Mouse (Mus musculus) hindbrain, embryonic 14.5 days (tissue): ENCODE results near the gene Spindoc. TPM values are rescaled to one million over a fixed set of nuclear protein-coding genes. Genes with fewer than 3 reads are reported as not detected.
A peak's percentile ranks its signal among the peaks of the same experiment; 100 is the strongest.

ENCODE experiments used
- ATAC-seq: fragments of 200-750 bp; cut with Nextera tagmentation; 2 replicates; pipeline ENCODE4 v1.8.0; 2017; ENCODE audit warnings: moderate number of reproducible peaks, mild to moderate bottlenecking, moderate TSS enrichment, moderate library complexity; ENCODE audit not compliant: low FRiP score
- DNase-seq: peaks from one replicate; pipeline ENCODE4 v3.0.0-alpha.2; 2015; ENCODE audit warnings: low spot score
- H3K27ac ChIP-seq: fragments of 300-500 bp; sonication (generic); 2 replicates; pipeline ENCODE4 v1.5.1; 2014; ENCODE audit warnings: mild to moderate bottlenecking, moderate library complexity
- H3K27me3 ChIP-seq: fragments of 300-500 bp; sonication (generic); 2 replicates; pipeline ENCODE4 v1.6.1; 2014; ENCODE audit warnings: mild to moderate bottlenecking, low read length, mixed read lengths; ENCODE audit not compliant: control insufficient read depth, insufficient read depth
- H3K36me3 ChIP-seq: fragments of 300-500 bp; sonication (generic); replicated peaks from 2 replicates; pipeline ENCODE4 v1.6.1; 2014; ENCODE audit not compliant: control insufficient read depth, insufficient read depth
- H3K4me1 ChIP-seq: fragments of 300-500 bp; sonication (generic); replicated peaks from 2 replicates; pipeline ENCODE4 v1.6.1; 2014; ENCODE audit warnings: antibody characterized with exemption, low read length, mixed read lengths; ENCODE audit not compliant: control insufficient read depth, insufficient read depth
- H3K4me2 ChIP-seq: fragments of 300-500 bp; sonication (generic); replicated peaks from 2 replicates; pipeline ENCODE4 v1.6.1; 2014; ENCODE audit warnings: mild to moderate bottlenecking, moderate library complexity
- H3K4me3 ChIP-seq: fragments of 300-500 bp; sonication (generic); replicated peaks from 2 replicates; pipeline ENCODE4 v1.5.1; 2014; ENCODE audit warnings: mild to moderate bottlenecking, low read length
- H3K9ac ChIP-seq: fragments of 300-500 bp; sonication (generic); 2 replicates; pipeline ENCODE4 v1.6.1; 2014
- H3K9me3 ChIP-seq: fragments of 300-500 bp; sonication (generic); 2 replicates; pipeline ENCODE4 v1.6.1; 2016; ENCODE audit warnings: low read length; ENCODE audit not compliant: control insufficient read depth
- WGBS: fragments of 180-500 bp; shearing (Covaris S2); extraction: QIAGEN DNeasy Blood & Tissue Kit; methylation state at CpG from one replicate; pipeline ENCODE4 v1.1.7; 2014; 5-methylcytosine and 5-hydroxymethylcytosine counted together
- polyA plus RNA-seq: library from polyadenylated mRNA; unstranded; fragments of >200 nt; fragmentation: Nextera tagmentation; extraction: Ambion mirVana; gene quantifications from 2 replicates; pipeline ENCODE4 v1.2.1, GENCODE M21; 2014

Gene Spindoc
- 21.8 and 25.8 TPM in 2 replicates for polyA plus RNA-seq

DNA sequence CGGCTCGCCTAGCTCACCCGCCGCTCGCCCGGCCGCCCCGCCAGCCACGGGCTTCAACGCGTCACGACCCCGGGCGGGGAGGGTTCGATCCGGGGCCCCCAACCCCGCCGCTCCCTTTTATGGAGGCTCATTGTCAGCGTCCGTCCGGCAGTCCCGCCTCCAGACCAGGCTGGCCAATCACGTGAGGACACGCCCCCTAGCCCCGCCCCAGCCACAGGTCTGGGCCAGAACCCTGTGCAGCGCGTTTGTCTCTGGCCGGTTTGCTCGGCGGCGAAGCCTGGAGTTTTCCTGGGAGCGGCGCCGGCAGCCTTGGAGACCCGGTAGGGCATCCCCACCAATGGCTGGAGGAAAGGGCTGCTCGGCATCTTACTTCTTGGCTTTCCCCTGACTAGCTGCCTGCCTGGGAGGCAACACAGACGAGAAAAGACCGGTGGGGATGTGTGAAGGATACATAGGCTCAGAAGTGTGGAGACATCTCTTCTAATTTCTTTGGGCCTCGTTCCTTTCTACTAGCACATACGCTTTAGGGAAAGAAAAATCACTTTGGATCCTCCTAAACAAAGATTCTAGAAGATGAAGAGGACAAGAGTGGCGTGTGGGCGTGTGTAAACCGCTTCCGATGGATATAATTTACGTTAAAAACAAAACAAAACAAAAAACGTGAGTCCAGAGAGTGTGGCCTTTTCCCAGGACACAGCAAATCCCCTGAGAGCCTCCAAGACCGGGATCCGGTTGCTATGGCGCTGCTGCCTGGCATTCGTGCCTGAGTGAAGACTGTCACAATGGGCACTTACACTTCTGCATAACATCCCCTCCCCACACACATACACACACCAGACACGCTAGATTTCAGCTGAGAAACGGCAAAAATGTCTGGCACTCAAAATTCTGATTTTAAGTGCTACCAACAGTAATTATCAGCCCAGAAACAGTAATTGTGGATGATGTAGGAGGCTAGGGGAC is at the start of gene Spindoc:
TSS of gene Spindoc (minus strand) at position 92 of the 963 bp plus-strand sequence.
- DNase-seq (peak; percentile 96), ATAC-seq (peak; percentile 98)
- Histone ChIP-seq H3K27me3 (no peaks in the 10 kb centered on the region), H3K9ac (peak within 1 kb of the TSS; percentile 94), H3K4me2 (peak within 1 kb of the TSS; percentile 84), H3K27ac (peak within 1 kb of the TSS; percentile 92), H3K36me3 (no peaks in the 10 kb centered on the region), H3K4me3 (peak within 1 kb of the TSS; percentile 85), H3K9me3 (no peaks in the 10 kb centered on the region), H3K4me1 (peaks cover 35% of the 10 kb centered on the region)
- under 1% methylated on average over 50 of the region's 52 CpGs for WGBS

- Histone ChIP-seq H3K9me3 (no peaks in the 10 kb centered on the region), H3K4me1 (peaks cover 39% of the 10 kb centered on the region), H3K4me3 (no peak overlapping the region), H3K27me3 (no peaks in the 10 kb centered on the region), H3K27ac (no peak overlapping the region), H3K4me2 (0 out of 2 replicates have a peak overlapping the region, but pooled peaks have one; percentile 90), H3K36me3 (peaks cover 83% of the 10 kb centered on the region), H3K9ac (no peak overlapping the region)
- DNase-seq (no peak), ATAC-seq (no peak)
- 49% methylated on average over 3 of the region's 3 CpGs for WGBS
Observed at GRCm38 (mm10) chr19:7425398-7425775, 42.6 kb upstream of the Spindoc start.

- peak overlapping the region; percentile 100 for H3K9ac ChIP-seq
- 48% methylated on average over 8 of the region's 8 CpGs for WGBS
- no peaks in the 10 kb centered on the region for H3K27me3 ChIP-seq
- H3K4me3 ChIP-seq: no peak overlapping the region; the same call in 1 of the 2 replicates
- H3K27ac ChIP-seq: peak overlapping the region; percentile 1; the same call in 1 of the 2 replicates
- H3K36me3 ChIP-seq: peaks cover 85% of the 10 kb centered on the region
- H3K4me1 ChIP-seq: peaks cover 45% of the 10 kb centered on the region
- H3K4me2 ChIP-seq: peak overlapping the region; percentile 90
- DNase-seq (no peak), ATAC-seq (no peak)
- no peaks in the 10 kb centered on the region for H3K9me3 ChIP-seq
Observed at GRCm38 (mm10) chr19:7424590-7425397, 42.0 kb upstream of the Spindoc start.

DNA sequence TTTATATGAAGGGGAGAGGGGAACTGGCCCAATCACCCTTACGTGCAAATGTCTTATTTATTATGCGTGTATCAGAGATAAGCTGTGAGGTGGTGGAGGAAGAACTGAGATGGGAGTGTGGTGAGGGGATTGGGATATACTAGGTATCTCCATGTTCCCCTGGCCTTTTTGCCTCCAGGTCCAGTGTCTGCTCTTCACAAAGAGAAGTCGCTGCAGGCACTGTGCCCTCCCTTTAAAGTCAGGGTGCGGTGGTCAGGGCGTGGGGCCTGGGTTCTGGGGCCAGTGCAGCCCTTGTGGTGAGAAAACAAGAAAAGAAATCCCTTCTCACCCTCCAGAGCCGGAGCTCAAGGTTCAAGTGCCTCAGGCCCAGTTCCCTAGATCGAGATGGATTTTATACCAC is 41.3 kb upstream of the Spindoc start:
- DNase-seq (no peak), ATAC-seq (no peak)
- Histone ChIP-seq H3K36me3 (peaks cover 79% of the 10 kb centered on the region), H3K4me3 (peak overlapping the region; percentile 36), H3K9me3 (no peaks in the 10 kb centered on the region), H3K27ac (peak overlapping the region; percentile 92; the same call in 1 of the 2 replicates), H3K4me1 (peaks cover 52% of the 10 kb centered on the region), H3K27me3 (no peaks in the 10 kb centered on the region), H3K4me2 (peak overlapping the region; percentile 90), H3K9ac (peak overlapping the region; percentile 100)
- 48% methylated on average over 7 of the region's 7 CpGs for WGBS

DNA sequence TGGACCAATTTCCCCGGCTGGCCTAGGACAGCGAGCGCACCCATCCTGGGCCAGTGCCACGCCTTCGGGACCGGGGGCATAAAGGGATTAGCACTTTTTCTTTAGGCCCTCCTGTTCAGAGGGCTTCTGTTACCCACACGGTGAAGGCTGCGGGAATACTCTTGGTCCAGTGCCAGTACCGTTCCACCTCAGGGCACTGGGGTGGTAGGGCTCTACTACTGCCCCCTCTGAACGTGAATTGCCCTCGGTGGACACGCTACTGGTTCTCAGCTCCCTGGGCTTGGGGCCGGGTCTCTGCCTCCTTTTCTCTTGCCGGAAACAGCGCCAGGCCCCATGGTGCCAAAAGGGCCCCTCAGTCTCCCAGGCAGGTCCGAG is 40.8 kb upstream of the Spindoc start:
- ATAC-seq (no peak; the same call in 1 of the 2 replicates), DNase-seq (no peak)
- Histone ChIP-seq H3K36me3 (peaks cover 74% of the 10 kb centered on the region), H3K4me3 (peak overlapping the region; percentile 36), H3K9me3 (no peaks in the 10 kb centered on the region), H3K4me2 (peak overlapping the region; percentile 90), H3K27ac (peak overlapping the region; percentile 92), H3K9ac (peak overlapping the region; percentile 100), H3K27me3 (no peaks in the 10 kb centered on the region), H3K4me1 (peaks cover 55% of the 10 kb centered on the region)
- 11% methylated on average over 16 of the region's 16 CpGs for WGBS

DNA sequence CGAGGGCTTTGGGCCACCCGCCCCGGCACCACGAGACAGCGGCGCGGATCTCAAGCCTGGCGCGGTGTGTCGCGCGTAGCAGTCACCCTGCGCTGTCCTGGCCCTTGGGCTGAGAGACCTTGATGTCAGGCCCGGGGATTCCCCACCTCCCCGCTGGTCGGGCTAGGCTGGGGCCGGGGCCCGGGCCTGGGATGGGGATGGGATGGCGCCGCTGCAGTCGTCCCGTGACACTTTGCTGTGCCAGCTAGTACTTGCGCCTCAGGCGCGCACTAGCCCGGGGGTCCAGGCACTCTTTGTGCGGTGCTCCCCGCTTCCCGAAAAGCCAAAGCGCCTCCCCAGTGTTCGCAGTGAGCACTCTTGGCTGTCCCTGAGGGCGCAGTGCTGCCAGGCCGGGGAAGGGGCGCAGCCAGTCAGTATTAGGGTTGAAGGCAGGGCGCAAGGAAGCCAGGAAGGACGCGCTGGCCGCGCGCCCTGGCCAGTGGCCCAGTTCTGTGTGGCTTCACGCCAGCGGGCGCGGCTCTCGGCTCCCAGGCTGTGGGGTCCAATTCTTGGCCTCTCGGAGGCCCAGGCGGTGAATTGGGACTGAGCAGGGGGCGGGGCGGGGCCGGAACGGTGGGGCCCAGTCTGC is 40.3 kb upstream of the Spindoc start:
- H3K9me3 ChIP-seq: no peaks in the 10 kb centered on the region
- peak overlapping the region; percentile 100 for H3K9ac ChIP-seq
- H3K4me3 ChIP-seq: peak overlapping the region; percentile 36
- DNase-seq (peak; percentile 79), ATAC-seq (peak; percentile 76)
- H3K4me2 ChIP-seq: peak overlapping the region; percentile 90
- H3K27me3 ChIP-seq: no peaks in the 10 kb centered on the region
- peaks cover 55% of the 10 kb centered on the region for H3K4me1 ChIP-seq
- WGBS: 6% methylated on average over 51 of the region's 51 CpGs
- peaks cover 69% of the 10 kb centered on the region for H3K36me3 ChIP-seq
- H3K27ac ChIP-seq: peak overlapping the region; percentile 92

GRCm38 (mm10) chr19:7422656-7423027 is 39.8 kb upstream of the Spindoc start:
- Histone ChIP-seq H3K27me3 (no peaks in the 10 kb centered on the region), H3K4me2 (peak overlapping the region; percentile 90), H3K4me1 (peaks cover 55% of the 10 kb centered on the region), H3K9me3 (no peaks in the 10 kb centered on the region), H3K4me3 (peak overlapping the region; percentile 36), H3K9ac (peak overlapping the region; percentile 100), H3K36me3 (peaks cover 64% of the 10 kb centered on the region), H3K27ac (peak overlapping the region; percentile 92)
- ATAC-seq (no peak), DNase-seq (no peak)
- 5% methylated on average over 35 of the region's 35 CpGs for WGBS

DNA sequence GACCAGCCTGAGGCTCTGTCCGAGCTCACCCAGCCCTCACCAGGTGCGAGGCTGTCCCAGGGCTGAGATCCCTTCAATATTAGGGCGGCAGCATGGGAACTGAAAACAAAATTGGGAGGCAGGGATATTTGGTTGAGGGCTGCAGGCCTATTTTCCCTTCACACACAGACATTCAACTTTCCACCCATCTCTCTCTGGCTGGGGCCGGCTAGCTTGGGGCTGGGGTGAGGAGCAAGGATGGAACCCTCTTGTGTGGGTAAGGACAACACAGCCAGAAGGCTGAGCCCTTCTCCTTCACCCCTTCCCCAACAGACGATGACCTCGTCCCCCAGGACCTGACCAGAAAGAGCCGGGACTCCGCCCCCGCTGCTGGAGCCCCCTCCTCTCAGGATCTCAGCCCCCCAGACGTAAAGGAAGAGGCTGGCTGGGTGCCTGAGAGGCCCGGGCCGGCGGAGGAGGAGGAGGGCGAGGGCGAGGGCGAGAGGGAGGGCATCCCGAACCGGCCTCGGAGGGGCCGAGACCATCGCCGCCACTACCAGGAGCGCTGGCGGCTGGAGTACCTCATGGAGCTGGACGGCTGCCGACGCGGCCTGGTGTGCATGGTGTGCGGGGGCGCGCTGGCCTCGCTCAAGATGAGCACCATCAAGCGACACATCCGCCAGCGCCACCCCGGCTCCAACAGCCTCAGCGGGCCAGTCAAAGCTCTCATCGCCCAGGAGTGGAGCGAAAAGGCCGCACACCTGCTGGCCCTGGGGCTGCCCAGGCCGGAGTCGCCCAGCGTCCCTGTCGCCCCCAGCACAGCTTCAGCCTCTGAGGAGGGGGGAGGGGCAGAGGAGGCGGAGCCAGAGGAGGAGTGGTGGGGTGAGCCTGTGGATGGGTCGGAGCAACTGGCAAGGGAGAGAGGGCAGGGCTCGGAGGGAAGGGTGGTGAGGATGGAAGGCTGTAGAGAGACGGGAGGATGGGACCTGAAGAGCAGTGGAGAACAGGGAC is 39.1 kb upstream of the Spindoc start:
- peaks cover 57% of the 10 kb centered on the region for H3K36me3 ChIP-seq
- H3K4me2 ChIP-seq: peak overlapping the region; percentile 90
- peaks cover 55% of the 10 kb centered on the region for H3K4me1 ChIP-seq
- peak overlapping the region; percentile 92 for H3K27ac ChIP-seq
- no peaks in the 10 kb centered on the region for H3K27me3 ChIP-seq
- no peaks in the 10 kb centered on the region for H3K9me3 ChIP-seq
- peak overlapping the region; percentile 100 for H3K9ac ChIP-seq
- 6% methylated on average over 44 of the region's 48 CpGs for WGBS
- ATAC-seq (peak; percentile 29), DNase-seq (peak; percentile 65)
- peak overlapping the region; percentile 36 for H3K4me3 ChIP-seq
